Mouse (Mus musculus): ENCODE data around the gene Mfap3l. TPM values are rescaled to one million over a fixed set of nuclear protein-coding genes. Genes with fewer than 3 reads are reported as not detected.

Mfap3l gene
- polyA plus RNA-seq, 1 experiment from 2014 or later, result 7.6 TPM

DNA sequence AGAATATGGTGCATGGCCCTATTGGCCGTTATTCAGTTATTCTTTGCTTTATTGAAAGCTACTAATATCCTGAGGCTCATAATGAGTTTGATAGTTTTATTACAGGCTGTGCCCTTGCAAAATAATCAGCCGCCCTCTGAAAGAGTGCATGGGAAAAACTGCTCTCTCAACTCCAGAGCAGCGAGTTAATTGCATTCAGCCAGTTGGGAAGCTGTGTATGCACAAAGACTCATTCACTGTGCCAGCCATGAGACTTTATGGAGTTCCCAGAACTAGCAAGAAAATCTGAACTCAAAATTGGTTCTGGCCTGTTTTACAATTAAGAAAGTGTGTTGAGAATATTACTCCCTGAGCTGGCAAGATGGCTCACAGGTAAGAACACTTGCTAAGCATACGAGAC lies 12.5 kb downstream of the Mfap3l start:
- DNase-seq (ENCODE audit: low spot score) (no peak), ATAC-seq (ENCODE audit: low FRiP score, low TSS enrichment) (no peak)
- H3K4me2 ChIP-seq (replicated peaks; ENCODE audit: low read depth), result no peak overlapping the region
- H3K4me1 ChIP-seq (replicated peaks; ENCODE audit: control insufficient read depth, insufficient read depth), result no peaks in the 10 kb centered on the region
- H3K9me3 ChIP-seq (ENCODE audit: control insufficient read depth, low read length), result no peaks in the 10 kb centered on the region
- no peaks in the 10 kb centered on the region for H3K36me3 ChIP-seq (ENCODE audit: control insufficient read depth, insufficient read depth, low read length)
- no peak overlapping the region for H3K9ac ChIP-seq (ENCODE audit: low read length)
- 81% methylated on average over 4 of the region's 4 CpGs for WGBS
- no peak overlapping the region for H3K27ac ChIP-seq (replicated peaks)
- TF ChIP-seq EP300 (optimal IDR thresholded peaks at IDR 0.05) (no peak), CTCF (IDR thresholded peaks at IDR 0.05; ENCODE audit: low read depth) (no peak)
- no peak overlapping the region for H3K4me3 ChIP-seq (ENCODE audit: low read depth, low read length)
- no peaks in the 10 kb centered on the region for H3K27me3 ChIP-seq (ENCODE audit: control insufficient read depth, insufficient read depth, low read length)

DNA sequence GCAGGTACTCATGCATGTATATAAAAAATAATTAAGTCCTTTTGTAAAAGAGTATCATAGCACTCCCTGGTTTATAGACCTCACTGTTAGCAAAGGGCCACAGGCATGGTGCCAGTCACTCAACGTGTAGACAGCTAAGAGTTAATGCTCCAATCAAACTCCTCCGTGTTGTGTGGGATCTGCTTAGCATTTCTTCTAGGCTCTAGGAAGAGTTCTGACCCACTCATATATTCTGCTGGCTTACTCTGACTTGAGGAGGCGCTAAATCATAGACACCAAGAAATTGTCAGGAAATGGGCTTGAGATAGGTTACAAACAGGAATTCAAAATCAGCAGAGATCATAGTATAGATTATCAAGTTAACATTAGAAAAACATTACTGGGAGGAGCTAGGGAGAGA lies 13.3 kb downstream of the Mfap3l start:
- Histone ChIP-seq H3K4me2 (replicated peaks; ENCODE audit: low read depth) (no peak overlapping the region), H3K9me3 (ENCODE audit: control insufficient read depth, low read length) (no peaks in the 10 kb centered on the region), H3K27me3 (ENCODE audit: control insufficient read depth, insufficient read depth, low read length) (no peaks in the 10 kb centered on the region), H3K4me1 (replicated peaks; ENCODE audit: control insufficient read depth, insufficient read depth) (no peaks in the 10 kb centered on the region), H3K4me3 (ENCODE audit: low read depth, low read length) (no peak overlapping the region), H3K36me3 (ENCODE audit: control insufficient read depth, insufficient read depth, low read length) (no peaks in the 10 kb centered on the region), H3K9ac (ENCODE audit: low read length) (no peak overlapping the region), H3K27ac (replicated peaks) (no peak overlapping the region)
- DNase-seq (ENCODE audit: low spot score) (no peak), ATAC-seq (ENCODE audit: low FRiP score, low TSS enrichment) (no peak)
- 81% methylated on average over 3 of the region's 3 CpGs for WGBS
- TF ChIP-seq EP300 (optimal IDR thresholded peaks at IDR 0.05), result no peak
- no peak for TF ChIP-seq CTCF (IDR thresholded peaks at IDR 0.05; ENCODE audit: low read depth)

DNA sequence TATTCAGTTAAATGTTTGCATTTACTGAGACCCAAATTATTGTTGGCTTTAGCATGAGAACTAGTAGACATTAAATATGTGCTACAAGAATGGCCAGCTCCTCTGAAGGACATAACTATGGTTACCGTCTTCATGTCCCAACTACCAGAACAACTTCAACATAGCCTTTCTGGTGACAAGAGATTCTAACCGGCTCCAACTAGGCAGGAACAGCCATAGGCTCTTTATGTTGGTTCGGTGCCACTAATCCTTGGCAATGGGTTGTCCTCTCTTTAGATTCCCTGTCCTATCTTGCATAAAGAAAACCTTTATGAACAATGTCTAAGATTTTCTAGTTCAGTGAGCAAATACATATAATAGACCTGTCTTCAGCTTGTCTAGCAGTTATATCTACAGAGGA lies 14.7 kb downstream of the Mfap3l start:
- H3K27me3 ChIP-seq (ENCODE audit: control insufficient read depth, insufficient read depth, low read length), result no peaks in the 10 kb centered on the region
- H3K36me3 ChIP-seq (ENCODE audit: control insufficient read depth, insufficient read depth, low read length), result no peaks in the 10 kb centered on the region
- H3K4me3 ChIP-seq (ENCODE audit: low read depth, low read length), result no peak overlapping the region
- DNase-seq (ENCODE audit: low spot score) (no peak), ATAC-seq (ENCODE audit: low FRiP score, low TSS enrichment) (no peak)
- H3K4me2 ChIP-seq (replicated peaks; ENCODE audit: low read depth), result no peak overlapping the region
- TF ChIP-seq CTCF (IDR thresholded peaks at IDR 0.05; ENCODE audit: low read depth) (no peak), EP300 (optimal IDR thresholded peaks at IDR 0.05) (no peak)
- no peaks in the 10 kb centered on the region for H3K9me3 ChIP-seq (ENCODE audit: control insufficient read depth, low read length)
- H3K27ac ChIP-seq (replicated peaks), result no peak overlapping the region
- WGBS, result 92% methylated on average over 3 of the region's 3 CpGs
- no peak overlapping the region for H3K9ac ChIP-seq (ENCODE audit: low read length)
- no peaks in the 10 kb centered on the region for H3K4me1 ChIP-seq (replicated peaks; ENCODE audit: control insufficient read depth, insufficient read depth)

DNA sequence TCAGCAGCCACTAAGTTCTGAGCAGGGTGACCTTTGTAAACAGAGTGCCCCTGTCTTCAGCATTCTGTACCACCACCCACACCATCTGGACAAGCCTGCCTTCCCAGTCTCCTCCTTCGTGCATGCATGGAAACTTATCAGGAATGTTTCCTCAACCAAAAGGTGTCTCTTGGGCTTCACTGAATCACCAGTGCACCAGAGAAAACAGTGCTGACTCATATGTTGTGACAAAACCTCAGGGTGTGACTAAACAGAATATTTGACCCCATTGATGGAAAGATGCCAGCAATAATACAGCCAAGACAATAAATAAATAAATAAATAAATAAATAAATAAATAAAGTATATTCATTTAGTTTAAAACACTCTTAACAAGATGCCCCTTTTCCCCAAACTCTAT lies 16.5 kb downstream of the Mfap3l start:
- no peaks in the 10 kb centered on the region for H3K27me3 ChIP-seq (ENCODE audit: control insufficient read depth, insufficient read depth, low read length)
- H3K27ac ChIP-seq (replicated peaks), result no peak overlapping the region
- no peak overlapping the region for H3K9ac ChIP-seq (ENCODE audit: low read length)
- H3K4me2 ChIP-seq (replicated peaks; ENCODE audit: low read depth), result no peak overlapping the region
- H3K9me3 ChIP-seq (ENCODE audit: control insufficient read depth, low read length), result no peaks in the 10 kb centered on the region
- DNase-seq (ENCODE audit: low spot score) (no peak), ATAC-seq (ENCODE audit: low FRiP score, low TSS enrichment) (no peak)
- 54% methylated on average over 1 of the region's 1 CpGs for WGBS
- no peaks in the 10 kb centered on the region for H3K36me3 ChIP-seq (ENCODE audit: control insufficient read depth, insufficient read depth, low read length)
- no peaks in the 10 kb centered on the region for H3K4me1 ChIP-seq (replicated peaks; ENCODE audit: control insufficient read depth, insufficient read depth)
- no peak for TF ChIP-seq CTCF (IDR thresholded peaks at IDR 0.05; ENCODE audit: low read depth)
- no peak for TF ChIP-seq EP300 (optimal IDR thresholded peaks at IDR 0.05)
- no peak overlapping the region for H3K4me3 ChIP-seq (ENCODE audit: low read depth, low read length)

DNA sequence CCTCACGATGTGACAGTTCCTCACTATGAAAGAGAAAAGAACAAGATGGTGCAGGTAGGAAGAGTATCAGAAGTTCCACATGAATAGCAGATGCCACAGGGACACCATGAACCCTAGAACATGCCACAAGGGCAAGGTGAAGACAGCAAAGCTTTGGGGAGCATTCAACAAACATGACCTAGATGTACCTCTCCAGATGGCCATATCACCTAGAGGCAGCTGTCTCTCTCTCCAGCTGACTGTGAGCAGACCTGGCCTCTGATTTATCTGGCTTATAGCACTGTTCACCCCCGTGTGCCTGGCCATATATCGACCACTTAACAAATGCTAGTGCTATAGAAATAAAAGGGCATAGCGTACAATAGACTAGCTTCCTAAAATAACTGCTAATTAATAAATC lies 17.5 kb downstream of the Mfap3l start:
- no peaks in the 10 kb centered on the region for H3K27me3 ChIP-seq (ENCODE audit: control insufficient read depth, insufficient read depth, low read length)
- no peak for TF ChIP-seq EP300 (optimal IDR thresholded peaks at IDR 0.05)
- TF ChIP-seq CTCF (IDR thresholded peaks at IDR 0.05; ENCODE audit: low read depth), result no peak
- H3K4me3 ChIP-seq (ENCODE audit: low read depth, low read length), result no peak overlapping the region
- DNase-seq (ENCODE audit: low spot score) (no peak), ATAC-seq (ENCODE audit: low FRiP score, low TSS enrichment) (no peak)
- no peaks in the 10 kb centered on the region for H3K4me1 ChIP-seq (replicated peaks; ENCODE audit: control insufficient read depth, insufficient read depth)
- no peaks in the 10 kb centered on the region for H3K9me3 ChIP-seq (ENCODE audit: control insufficient read depth, low read length)
- no peaks in the 10 kb centered on the region for H3K36me3 ChIP-seq (ENCODE audit: control insufficient read depth, insufficient read depth, low read length)
- H3K4me2 ChIP-seq (replicated peaks; ENCODE audit: low read depth), result no peak overlapping the region
- no peak overlapping the region for H3K9ac ChIP-seq (ENCODE audit: low read length)
- WGBS, result 75% methylated on average over 4 of the region's 4 CpGs
- H3K27ac ChIP-seq (replicated peaks), result no peak overlapping the region

DNA sequence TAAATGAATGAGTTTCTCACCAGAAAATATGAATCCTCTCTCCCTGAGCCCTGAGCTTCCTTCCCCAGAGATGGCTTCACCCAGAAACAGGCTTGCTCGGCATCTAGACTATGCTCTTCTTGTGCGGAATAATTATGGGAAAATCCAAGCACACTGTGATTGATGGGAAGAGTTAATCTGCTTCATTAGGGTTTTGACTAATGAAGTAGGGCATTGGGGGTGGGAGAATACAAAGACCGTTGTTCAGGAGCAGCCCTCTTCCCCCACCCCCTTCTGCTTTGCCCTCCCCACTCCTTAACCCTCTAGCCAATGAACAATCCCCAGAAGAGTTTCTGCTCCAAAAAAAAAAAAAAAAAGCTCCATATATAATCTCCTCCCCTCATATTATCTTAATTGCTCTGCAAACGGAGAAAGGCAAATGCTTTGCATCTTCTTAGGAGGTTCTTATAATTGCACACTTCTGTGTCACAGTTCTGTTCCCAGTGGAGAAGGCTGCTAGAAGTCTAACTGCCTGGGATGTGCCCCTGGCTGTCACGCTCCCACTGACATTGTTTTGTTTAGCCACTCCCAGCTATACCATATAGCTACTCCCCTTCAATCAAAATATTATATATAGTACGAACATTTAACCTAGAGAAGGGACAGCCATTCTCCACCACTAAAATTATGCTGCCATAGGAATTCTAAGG lies 24.9 kb downstream of the Mfap3l start:
- TF ChIP-seq CTCF (IDR thresholded peaks at IDR 0.05; ENCODE audit: low read depth), result no peak
- TF ChIP-seq EP300 (optimal IDR thresholded peaks at IDR 0.05), result no peak
- DNase-seq (ENCODE audit: low spot score), result no peak

More for the DNA sequence above, 24.9 kb downstream of the Mfap3l start:
- Histone ChIP-seq H3K9me3 (ENCODE audit: control insufficient read depth, low read length) (no peaks in the 10 kb centered on the region), H3K27ac (replicated peaks) (no peak overlapping the region), H3K36me3 (ENCODE audit: control insufficient read depth, insufficient read depth, low read length) (no peaks in the 10 kb centered on the region), H3K4me1 (replicated peaks; ENCODE audit: control insufficient read depth, insufficient read depth) (no peaks in the 10 kb centered on the region), H3K27me3 (ENCODE audit: control insufficient read depth, insufficient read depth, low read length) (no peaks in the 10 kb centered on the region), H3K4me3 (ENCODE audit: low read depth, low read length) (no peak overlapping the region), H3K4me2 (replicated peaks; ENCODE audit: low read depth) (no peak overlapping the region), H3K9ac (ENCODE audit: low read length) (no peak overlapping the region)
- ATAC-seq (ENCODE audit: low FRiP score, low TSS enrichment), result no peak
- WGBS, result 74% methylated on average over 6 of the region's 6 CpGs
